Comparison of ENCODE assay signal across 20 mouse cellular contexts in the genomic region with DNA sequence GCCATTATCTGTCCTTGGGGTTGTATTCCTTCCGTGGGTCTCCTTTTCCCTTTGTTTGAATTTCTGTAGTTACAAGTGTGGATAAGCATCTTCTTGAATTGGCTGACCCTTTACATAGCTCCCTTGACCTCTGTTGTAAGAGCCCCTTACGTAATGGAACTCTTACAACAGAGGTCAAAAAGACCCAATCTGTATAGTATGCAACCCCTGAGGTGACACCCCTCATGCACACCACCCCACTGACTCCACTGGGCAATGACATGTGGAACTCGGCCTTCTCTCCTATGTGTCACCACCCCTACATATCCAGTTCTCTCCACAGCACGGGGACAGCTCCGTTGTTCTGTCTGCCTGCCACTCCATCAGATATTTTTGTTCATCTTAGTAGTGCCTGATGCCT. TPM values are rescaled to one million over a fixed set of nuclear protein-coding genes. Genes with fewer than 3 reads are reported as not detected.
DNase-seq lines count a peak whose midpoint lies in the region; ATAC-seq and TF ChIP-seq lines count a peak whose summit lies in the region.
"Had no signal": no experiment of that assay in that cellular context is flagged by ENCODE, and none has a peak within 500 bp of the region (broad histone marks: within the 10 kb centered on the region; RNA-seq: fewer than 3 reads in every experiment).

No protein-coding gene starts in this region.

- no peak for TF ChIP-seq CTCF in liver, adult 2 months (IDR thresholded peaks at IDR 0.05; ENCODE audit: low read depth, low read length)
- TF ChIP-seq CTCF in lung, adult 2 months (IDR thresholded peaks at IDR 0.05; ENCODE audit: insufficient read depth, low read length), result no peak

- H3K27me3 ChIP-seq in liver, adult 2 months (ENCODE audit: control insufficient read depth, insufficient read depth, low read length), result no peaks in the 10 kb centered on the region
- H3K27me3 ChIP-seq in forebrain, embryonic 12.5 days, result no peaks in the 10 kb centered on the region
- H3K27me3 ChIP-seq: CH12.LX; embryonic facial prominence, embryonic 15.5 days; limb, embryonic 15.5 days; neural tube, embryonic 12.5 days had no signal

- intact Hi-C loops in gastrocnemius, postnatal 14 days (cut with DNase I; ENCODE audit: low total_unique reads), result no loop called here

- no peaks in the 10 kb centered on the region for H3K36me3 ChIP-seq in liver, adult 2 months (ENCODE audit: control insufficient read depth, insufficient read depth, low read length)
- no peaks in the 10 kb centered on the region for H3K36me3 ChIP-seq in forebrain, embryonic 12.5 days (replicated peaks)
- H3K36me3 ChIP-seq: embryonic facial prominence, embryonic 15.5 days; limb, embryonic 15.5 days; neural tube, embryonic 12.5 days had no signal

- TF ChIP-seq POLR2A in liver, adult 2 months (IDR thresholded peaks at IDR 0.05; ENCODE audit: extremely low read depth, insufficient read depth, low read length), result no peak
- no peak for TF ChIP-seq POLR2A in lung, adult 2 months (IDR thresholded peaks at IDR 0.05; ENCODE audit: borderline replicate concordance, extremely low read depth, low read depth, low read length)

- no peak overlapping the region for H3K9ac ChIP-seq in liver, adult 2 months (ENCODE audit: low read depth, low read length)
- no peak overlapping the region for H3K9ac ChIP-seq in forebrain, embryonic 12.5 days
- H3K9ac ChIP-seq: embryonic facial prominence, embryonic 15.5 days; hindbrain, embryonic 14.5 days; limb, embryonic 15.5 days; neural tube, embryonic 12.5 days had no signal

- H3K4me3 ChIP-seq in liver, adult 2 months (ENCODE audit: insufficient read depth, low read depth, low read length), result no peak overlapping the region
- H3K4me3 ChIP-seq in lung, adult 2 months (replicated peaks; ENCODE audit: extremely low read depth, low read depth, low read length), result no peak overlapping the region
- no peak overlapping the region for H3K4me3 ChIP-seq in forebrain, embryonic 12.5 days (replicated peaks)
- H3K4me3 ChIP-seq: embryonic facial prominence, embryonic 15.5 days; limb, embryonic 15.5 days; neural tube, embryonic 12.5 days had no signal

- ATAC-seq in common myeloid progenitor, adult 5-6 weeks (replicated peaks; ENCODE audit: low read depth, poor library complexity, severe bottlenecking), result 0 out of 2 replicates have a peak, but pooled peaks have one; percentile 20
- no peak for ATAC-seq in forebrain, embryonic 12.5 days (ENCODE audit: low FRiP score)
- ATAC-seq in CD4-positive, CD25-positive, alpha-beta regulatory T cell, adult 4 months, result no peak
- ATAC-seq: midbrain, embryonic 16.5 days had no signal

- DNase-seq in liver, adult 2 months (ENCODE audit: extremely low read depth, low read depth, low spot score), result peak; percentile 57
- DNase-seq in lung, adult 2 months, result peak; percentile 22
- peak; percentile 42 to 55 for DNase-seq in lung, postnatal 4 days
- no peak for DNase-seq in gastrocnemius, postnatal 14 days
- DNase-seq: cerebellum, adult 11 months; heart, adult 18-20 months; heart, postnatal 10 days; kidney, adult 11 months; kidney, postnatal 10 days; right cerebral cortex, postnatal 25 days; thymus, adult 2 months had no signal

- no peaks in the 10 kb centered on the region for H3K9me3 ChIP-seq in forebrain, embryonic 12.5 days
- H3K9me3 ChIP-seq: embryonic facial prominence, embryonic 15.5 days; limb, embryonic 15.5 days; neural tube, embryonic 12.5 days had no signal

- no peak overlapping the region for H3K27ac ChIP-seq in liver, adult 2 months (replicated peaks; ENCODE audit: insufficient read depth, low read depth, low read length)
- no peak overlapping the region for H3K27ac ChIP-seq in forebrain, embryonic 12.5 days
- H3K27ac ChIP-seq: embryonic facial prominence, embryonic 15.5 days; hindbrain, embryonic 14.5 days; limb, embryonic 15.5 days; neural tube, embryonic 12.5 days had no signal

- WGBS in liver, adult 2 months, result 23% methylated on average over 5 of the region's 5 CpGs
- WGBS in lung, adult 2 months, result 47% methylated on average over 5 of the region's 5 CpGs
- WGBS in forebrain, embryonic 12.5 days, result 63% methylated on average over 5 of the region's 5 CpGs

- H3K79me2 ChIP-seq in liver, adult 2 months (ENCODE audit: control insufficient read depth, insufficient read depth, low read length), result no peaks in the 10 kb centered on the region

- peaks cover 2% of the 10 kb centered on the region; the same call in 1 of the 2 replicates for H3K4me1 ChIP-seq in liver, adult 2 months (ENCODE audit: control insufficient read depth, insufficient read depth, low read length)
- peaks cover 2% of the 10 kb centered on the region; the same call in 1 of the 2 replicates for H3K4me1 ChIP-seq in lung, adult 2 months (ENCODE audit: control insufficient read depth, insufficient read depth, low read length)
- no peaks in the 10 kb centered on the region for H3K4me1 ChIP-seq in forebrain, embryonic 12.5 days
- H3K4me1 ChIP-seq: embryonic facial prominence, embryonic 15.5 days; neural tube, embryonic 12.5 days had no signal

- H3K4me2 ChIP-seq in forebrain, embryonic 12.5 days, result no peak overlapping the region
- H3K4me2 ChIP-seq: embryonic facial prominence, embryonic 15.5 days; hindbrain, embryonic 14.5 days; limb, embryonic 15.5 days; neural tube, embryonic 12.5 days had no signal

RNA-seq across cellular contexts. Expression of a gene that starts 56.9 kb away (rescaled TPM):
- total RNA-seq in common myeloid progenitor, adult 5-6 weeks (2017), result 25.9 and 26.7 TPM in 2 replicates
- 3.7 and 4.2 TPM in 2 replicates for total RNA-seq in liver, adult 2 months (2014; rRNA removed)
- polyA plus RNA-seq in liver, adult 2 months (2012; rRNA removed), result 4.1 and 4.5 TPM in 2 replicates
- 13.4 and 15.3 TPM in 2 replicates for polyA plus RNA-seq in lung, adult 2 months (2012; rRNA removed)
- 1.5 and 1.8 TPM in 2 replicates for polyA plus RNA-seq in forebrain, embryonic 12.5 days (2016; fragmentation: Nextera tagmentation; extraction: Ambion mirVana)
- 10 to 100 TPM; 33.2 to 39.6 TPM for polyA plus RNA-seq in CD4-positive, CD25-positive, alpha-beta regulatory T cell, adult 4 months (2017; shearing (Covaris generic))
- total RNA-seq in gastrocnemius, postnatal 14 days (2021), result 1 to 10 TPM; 1.5 to 1.6 TPM
